Mouse (Mus musculus) layer of hippocampus, postnatal 14 days (tissue): ENCODE data around the gene Pck1. TPM values are rescaled to one million over a fixed set of nuclear protein-coding genes. Genes with fewer than 3 reads are reported as not detected.

Experiments used
- DNase-seq, 2 experiments: peaks; one replicate each; pipeline ENCODE4 v3.0.0; 2021 to 2022; ENCODE audit warnings: low spot score in 2 of 2, mixed read lengths in 1 of 2
- total RNA-seq, 2 experiments: library from RNA; stranded (reverse); gene quantifications; 2 replicates each; pipeline ENCODE4 v1.2.3; 2021

Pck1 gene
- total RNA-seq, 2 experiments from 2014 or later: not detected

GRCm38 (mm10) chr2:173202924-173203689, 50.3 kb downstream of the Pck1 start:
- DNase-seq: no peak

- DNase-seq: no peak
Observed at GRCm38 (mm10) chr2:173203726-173204125, 50.9 kb downstream of the Pck1 start.

- no peak for DNase-seq
Observed at GRCm38 (mm10) chr2:173204671-173205070, 51.8 kb downstream of the Pck1 start.

- no peak for DNase-seq
Observed at GRCm38 (mm10) chr2:173205563-173206099, 52.8 kb downstream of the Pck1 start.

GRCm38 (mm10) chr2:173207051-173207450, 54.2 kb downstream of the Pck1 start:
- no peak for DNase-seq

Other genes with a start within 250 kb of the Pck1 start
- 1 to 10 TPM; 6.1 to 7.1 TPM for gene Bmp7, start 212.7 kb upstream of the Pck1 start, total RNA-seq
- under 1 TPM in 1 of 2 experiments, not detected in 1; 0.24 TPM for gene Spo11, start 175.3 kb upstream of the Pck1 start, total RNA-seq
- gene Rae1, start 152.9 kb upstream of the Pck1 start, total RNA-seq: 10 to 100 TPM; 71.8 to 75.5 TPM
- 1 to 10 TPM; 4.1 to 6.6 TPM for gene Rbm38, start 132.6 kb upstream of the Pck1 start, total RNA-seq
- not detected for gene Ctcfl, start 33.5 kb upstream of the Pck1 start, total RNA-seq
- gene Zbp1, start 65.9 kb downstream of the Pck1 start, total RNA-seq: not detected
- gene Pmepa1, start 123.5 kb downstream of the Pck1 start, total RNA-seq: 10 to 100 TPM; 28.6 to 35.0 TPM